ENCODE assay signal across 7 mouse cellular contexts in genomic region chr1:162075416-162075815, GRCm38 (mm10).
A peak's percentile ranks its signal among the peaks of the same experiment; 100 is the strongest.
DNase-seq lines count a peak whose midpoint lies in the region; ATAC-seq lines count a peak whose summit lies in the region.

No protein-coding gene starts in this region.

- no peaks in the 10 kb centered on the region for H3K36me3 ChIP-seq in heart, embryonic 15.5 days
- no peaks in the 10 kb centered on the region for H3K36me3 ChIP-seq in midbrain, embryonic 10.5 days
- H3K36me3 ChIP-seq in midbrain, embryonic 14.5 days (ENCODE audit: control insufficient read depth, insufficient read depth, low read length): no peaks in the 10 kb centered on the region
- no peaks in the 10 kb centered on the region for H3K36me3 ChIP-seq in intestine, embryonic 14.5 days (ENCODE audit: control insufficient read depth, insufficient read depth, low read length)

- no peak for DNase-seq in heart, adult 8-10 months (ENCODE audit: low spot score)
- DNase-seq in midbrain, embryonic 10.5 days (ENCODE audit: low spot score): peak; percentile 24
- DNase-seq in midbrain, embryonic 14.5 days: no peak
- no peak for DNase-seq in intestine, embryonic 14.5 days (ENCODE audit: low spot score)
- no peak for DNase-seq in urinary bladder, postnatal 14 days (ENCODE audit: low spot score)

- no peaks in the 10 kb centered on the region; the same call in 1 of the 2 replicates for H3K4me1 ChIP-seq in heart, embryonic 15.5 days (replicated peaks)
- H3K4me1 ChIP-seq in midbrain, embryonic 10.5 days: peaks cover 6% of the 10 kb centered on the region; the same call in 1 of the 2 replicates
- no peaks in the 10 kb centered on the region for H3K4me1 ChIP-seq in midbrain, embryonic 14.5 days (ENCODE audit: control insufficient read depth, insufficient read depth, low read length)
- peaks cover 22% of the 10 kb centered on the region for H3K4me1 ChIP-seq in intestine, embryonic 14.5 days (replicated peaks; ENCODE audit: control insufficient read depth, insufficient read depth, low read length)

- H3K27ac ChIP-seq in heart, embryonic 15.5 days: peak overlapping the region; percentile 57
- peak overlapping the region; percentile 38; the same call in 1 of the 2 replicates for H3K27ac ChIP-seq in midbrain, embryonic 10.5 days (replicated peaks)
- no peak overlapping the region for H3K27ac ChIP-seq in midbrain, embryonic 14.5 days (replicated peaks; ENCODE audit: low read depth, low read length)
- peak overlapping the region; percentile 79 for H3K27ac ChIP-seq in intestine, embryonic 14.5 days (ENCODE audit: low read depth)

- H3K27me3 ChIP-seq in heart, embryonic 15.5 days: no peaks in the 10 kb centered on the region
- no peaks in the 10 kb centered on the region for H3K27me3 ChIP-seq in midbrain, embryonic 10.5 days (ENCODE audit: low read depth, poor library complexity, severe bottlenecking)
- H3K27me3 ChIP-seq in midbrain, embryonic 14.5 days (ENCODE audit: control insufficient read depth, insufficient read depth, low read length): no peaks in the 10 kb centered on the region
- no peaks in the 10 kb centered on the region for H3K27me3 ChIP-seq in intestine, embryonic 14.5 days (replicated peaks; ENCODE audit: control insufficient read depth, insufficient read depth, low read length)

- ATAC-seq in heart, embryonic 15.5 days (replicated peaks; ENCODE audit: insufficient number of reproducible peaks, insufficient read depth, low FRiP score, low read depth): no peak
- no peak for ATAC-seq in midbrain, embryonic 14.5 days (ENCODE audit: low FRiP score, low TSS enrichment)
- ATAC-seq in intestine, embryonic 14.5 days (replicated peaks; ENCODE audit: low FRiP score, low TSS enrichment, low read depth): no peak
- no peak for ATAC-seq in CD4-positive, CD25-positive, alpha-beta regulatory T cell, adult 4 months

- H3K4me2 ChIP-seq in heart, embryonic 15.5 days: no peak overlapping the region
- no peak overlapping the region for H3K4me2 ChIP-seq in midbrain, embryonic 14.5 days (ENCODE audit: low read length)
- no peak overlapping the region for H3K4me2 ChIP-seq in intestine, embryonic 14.5 days (ENCODE audit: low read length)

- 62% methylated on average over 4 of the region's 4 CpGs for WGBS in heart, embryonic 15.5 days
- 69% methylated on average over 4 of the region's 4 CpGs for WGBS in midbrain, embryonic 10.5 days
- 69% methylated on average over 4 of the region's 4 CpGs for WGBS in midbrain, embryonic 14.5 days
- 47% methylated on average over 4 of the region's 4 CpGs for WGBS in intestine, embryonic 14.5 days

- no peak overlapping the region for H3K9ac ChIP-seq in heart, embryonic 15.5 days
- no peak overlapping the region for H3K9ac ChIP-seq in midbrain, embryonic 14.5 days (replicated peaks; ENCODE audit: low read length)
- H3K9ac ChIP-seq in intestine, embryonic 14.5 days (ENCODE audit: low read length): peak overlapping the region; percentile 22; the same call in 1 of the 2 replicates

- H3K4me3 ChIP-seq in heart, embryonic 15.5 days: no peak overlapping the region
- no peak overlapping the region for H3K4me3 ChIP-seq in midbrain, embryonic 10.5 days
- H3K4me3 ChIP-seq in midbrain, embryonic 14.5 days (replicated peaks; ENCODE audit: low read depth, low read length): no peak overlapping the region
- H3K4me3 ChIP-seq in intestine, embryonic 14.5 days (ENCODE audit: low read depth, low read length): no peak overlapping the region

- H3K9me3 ChIP-seq in heart, embryonic 15.5 days (replicated peaks): no peaks in the 10 kb centered on the region
- H3K9me3 ChIP-seq in midbrain, embryonic 10.5 days (replicated peaks): no peaks in the 10 kb centered on the region
- no peaks in the 10 kb centered on the region for H3K9me3 ChIP-seq in midbrain, embryonic 14.5 days (ENCODE audit: control insufficient read depth, low read length)
- no peaks in the 10 kb centered on the region for H3K9me3 ChIP-seq in intestine, embryonic 14.5 days (ENCODE audit: control insufficient read depth, low read length)
